Mouse (Mus musculus) lung, postnatal 0 days (tissue): Measurements from ENCODE around the gene Diras2.

Source experiments
- CTCF ChIP-seq: IDR thresholded peaks from 2 replicates; pipeline ENCODE4 v1.5.1; 2016; ENCODE audit warnings: antibody characterized with exemption, mild to moderate bottlenecking
- EP300 ChIP-seq: IDR thresholded peaks from 2 replicates; pipeline ENCODE4 v1.6.1; 2016; ENCODE audit warnings: antibody characterized with exemption, mild to moderate bottlenecking, control low read depth

DNA sequence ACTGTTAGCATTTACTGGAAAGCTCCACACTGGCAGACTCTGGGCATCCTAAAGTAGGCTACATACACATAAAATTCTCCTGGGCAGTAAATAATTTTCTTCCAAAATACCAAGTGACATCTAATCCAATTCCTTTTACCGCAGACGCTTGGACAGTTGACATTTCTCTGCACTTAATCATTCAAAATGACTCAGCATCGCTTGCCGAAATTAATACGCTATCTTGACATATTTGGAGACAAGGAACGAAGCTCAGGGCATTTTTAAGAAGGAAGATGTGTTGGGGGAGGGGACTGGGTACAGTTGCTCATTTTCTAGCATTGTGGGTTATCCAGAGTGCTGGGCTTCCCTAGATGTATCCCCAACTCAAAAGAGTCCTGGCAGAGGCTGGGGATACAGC is 15.2 kb upstream of the Diras2 start:
- TF ChIP-seq EP300 (no peak), CTCF (no peak)
